Mouse (Mus musculus): ENCODE results near the gene Cacng6. TPM values are rescaled to one million over a fixed set of nuclear protein-coding genes. Genes with fewer than 3 reads are reported as not detected.
"Not testable (repeated sequence)": the region's sequence is repeated elsewhere in the genome, so short reads cannot be mapped to it uniquely, and the experiment has no call there.

The Cacng6 gene
- total and polyA plus RNA-seq, 3 experiments: 0.08 TPM; not detected in 2

DNA sequence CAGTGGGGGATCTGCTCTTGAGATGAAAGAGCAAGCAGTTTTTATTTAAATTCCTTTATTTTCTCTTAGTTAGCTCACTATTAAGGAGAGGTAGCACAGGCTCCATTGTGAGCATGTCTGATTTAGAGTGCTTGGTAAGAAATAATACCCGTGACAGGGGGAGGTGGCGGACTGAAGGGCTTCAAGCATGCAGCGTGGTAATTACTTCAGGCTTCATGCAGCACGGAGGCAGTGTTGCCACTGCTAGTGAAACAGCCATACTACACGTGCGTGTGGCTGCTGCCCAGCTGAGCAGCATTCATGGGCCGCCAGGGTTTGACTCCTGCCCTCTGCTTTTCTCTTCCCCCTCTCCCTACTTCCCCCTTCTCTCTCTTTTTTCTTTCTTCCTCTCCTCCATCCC, 26.2 kb upstream of the Cacng6 start:
- no peak overlapping the region for H3K4me3 ChIP-seq (ENCODE audit: control insufficient read depth in 1 of 2, insufficient read depth in 1 of 2, low read depth in 2 of 2, low read length in 2 of 2)

GRCm38 (mm10) chr7:3398363-3398762, 25.6 kb upstream of the Cacng6 start:
- 0 out of 6 replicates have a peak, but pooled peaks of 1 of the 3 experiments have one; percentile 6 for TF ChIP-seq CTCF (IDR thresholded peaks at IDR 0.05 in 2 of 3, conservative IDR thresholded peaks at IDR 0.05 in 1 of 3; ENCODE audit: control insufficient read depth in 1 of 3, insufficient read depth in 1 of 3, low read depth in 2 of 3, low read length in 3 of 3, poor library complexity in 1 of 3, severe bottlenecking in 1 of 3)
- not testable (repeated sequence) for H3K79me2 ChIP-seq (ENCODE audit: control insufficient read depth, insufficient read depth, low read length, poor library complexity); H3K27me3 ChIP-seq (ENCODE audit: control insufficient read depth in 1 of 2, insufficient read depth in 2 of 2, low read length in 2 of 2); H3K4me3 ChIP-seq (ENCODE audit: control insufficient read depth in 1 of 2, insufficient read depth in 1 of 2, low read depth in 2 of 2, low read length in 2 of 2); H3K36me3 ChIP-seq (ENCODE audit: control insufficient read depth in 1 of 2, insufficient read depth in 2 of 2, low read length in 2 of 2); H3K4me1 ChIP-seq (ENCODE audit: control insufficient read depth in 1 of 2, insufficient read depth in 2 of 2, low read length in 2 of 2); H3K9ac ChIP-seq (ENCODE audit: control insufficient read depth, low read depth, low read length, poor library complexity, severe bottlenecking); DNase-seq (ENCODE audit: low read depth, low spot score); H3K9me3 ChIP-seq (replicated peaks; ENCODE audit: insufficient read depth, low read length); H3K27ac ChIP-seq (ENCODE audit: control insufficient read depth, low read depth, low read length)

More for the DNA sequence above, 26.2 kb upstream of the Cacng6 start:
- Histone ChIP-seq H3K9ac (ENCODE audit: control insufficient read depth, low read depth, low read length, poor library complexity, severe bottlenecking) (no peak overlapping the region), H3K4me1 (ENCODE audit: control insufficient read depth in 1 of 2, insufficient read depth in 2 of 2, low read length in 2 of 2) (peaks cover 4 to 10% of the 10 kb centered on the region in 2 experiments; a peak in 3 of 4 replicates), H3K27me3 (ENCODE audit: control insufficient read depth in 1 of 2, insufficient read depth in 2 of 2, low read length in 2 of 2) (no peaks in the 10 kb centered on the region), H3K36me3 (ENCODE audit: control insufficient read depth in 1 of 2, insufficient read depth in 2 of 2, low read length in 2 of 2) (peaks cover 0 to 2% of the 10 kb centered on the region in 2 experiments; a peak in 2 of 4 replicates), H3K9me3 (replicated peaks; ENCODE audit: insufficient read depth, low read length) (no peaks in the 10 kb centered on the region), H3K79me2 (ENCODE audit: control insufficient read depth, insufficient read depth, low read length, poor library complexity) (no peaks in the 10 kb centered on the region), H3K27ac (ENCODE audit: control insufficient read depth, low read depth, low read length) (no peak overlapping the region)
- DNase-seq (ENCODE audit: low read depth, low spot score): no peak
- no peak for TF ChIP-seq MAX (IDR thresholded peaks at IDR 0.05; ENCODE audit: low read length)
- TF ChIP-seq POLR2AphosphoS2 (IDR thresholded peaks at IDR 0.05; ENCODE audit: low read length): no peak
- TF ChIP-seq CHD2 (IDR thresholded peaks at IDR 0.05; ENCODE audit: low read length): no peak
- TF ChIP-seq MYC (IDR thresholded peaks at IDR 0.05; ENCODE audit: low read depth, low read length): no peak
- no peak for TF ChIP-seq JUND (IDR thresholded peaks at IDR 0.05; ENCODE audit: low read depth, low read length)
- no peak for TF ChIP-seq USF1 (IDR thresholded peaks at IDR 0.05; ENCODE audit: low read depth, low read length)
- no peak for TF ChIP-seq EP300 (IDR thresholded peaks at IDR 0.05; ENCODE audit: low read depth in 1 of 2, low read length in 2 of 2)
- TF ChIP-seq ZC3H11A (IDR thresholded peaks at IDR 0.05; ENCODE audit: low read depth, low read length): no peak
- no peak for TF ChIP-seq POLR2A (IDR thresholded peaks at IDR 0.05; ENCODE audit: control insufficient read depth in 1 of 2, insufficient read depth in 1 of 2, low read depth in 1 of 2, low read length in 2 of 2, poor library complexity in 1 of 2)
- no peak for TF ChIP-seq GATA1 (IDR thresholded peaks at IDR 0.05; ENCODE audit: low read depth, low read length)
- no peak for TF ChIP-seq ELF1 (IDR thresholded peaks at IDR 0.05; ENCODE audit: low read depth, low read length)
- no peak for TF ChIP-seq SMC3 (IDR thresholded peaks at IDR 0.05; ENCODE audit: low read depth, low read length)
- TF ChIP-seq ETS1 (IDR thresholded peaks at IDR 0.05; ENCODE audit: low read depth, low read length): no peak
- no peak for TF ChIP-seq KAT2A (conservative IDR thresholded peaks at IDR 0.05; ENCODE audit: low read depth, low read length)
- no peak for TF ChIP-seq ZNF384 (IDR thresholded peaks at IDR 0.05; ENCODE audit: low read depth, low read length)
- no peak for TF ChIP-seq MAZ (IDR thresholded peaks at IDR 0.05; ENCODE audit: low read depth, low read length)
- TF ChIP-seq CTCF (IDR thresholded peaks at IDR 0.05 in 2 of 3, conservative IDR thresholded peaks at IDR 0.05 in 1 of 3; ENCODE audit: control insufficient read depth in 1 of 3, insufficient read depth in 1 of 3, low read depth in 2 of 3, low read length in 3 of 3, poor library complexity in 1 of 3, severe bottlenecking in 1 of 3): no peak
- no peak for TF ChIP-seq UBTF (IDR thresholded peaks at IDR 0.05; ENCODE audit: borderline replicate concordance, insufficient read depth, low read depth, low read length)

Measured in MEL (cell line).